Mouse (Mus musculus) G1E (cell line): ENCODE results near the gene Acot1. TPM values are rescaled to one million over a fixed set of nuclear protein-coding genes. Genes with fewer than 3 reads are reported as not detected.
"Not testable (repeated sequence)": the region's sequence is repeated elsewhere in the genome, so short reads cannot be mapped to it uniquely, and the experiment has no call there.

ENCODE experiments used
- ATAC-seq: 2 replicates; pipeline ENCODE4 v1.8.0; 2016; ENCODE audit warnings: mild to moderate bottlenecking; ENCODE audit not compliant: insufficient number of reproducible peaks, poor library complexity, low FRiP score, severe bottlenecking; ENCODE audit errors: extremely low read depth
- DNase-seq: peaks from one replicate; pipeline ENCODE4 v3.0.0; 2012; ENCODE audit warnings: low spot score
- H3K27me3 ChIP-seq: 2 replicates; pipeline ENCODE4 v1.6.1; 2012; ENCODE audit warnings: mild to moderate bottlenecking, low read length, inconsistent platforms; ENCODE audit not compliant: insufficient read depth
- H3K36me3 ChIP-seq: replicated peaks from 2 replicates; pipeline ENCODE3; 2012; ENCODE audit warnings: mild to moderate bottlenecking, inconsistent platforms
- H3K4me1 ChIP-seq: 2 replicates; pipeline ENCODE4 v1.6.1; 2012; ENCODE audit warnings: low read depth, low read length, inconsistent platforms, mixed read lengths; ENCODE audit not compliant: insufficient read depth
- H3K4me3 ChIP-seq: 2 replicates; pipeline ENCODE4 v1.5.1; 2012; ENCODE audit warnings: low read depth, mild to moderate bottlenecking, inconsistent platforms, low read length, moderate library complexity, mixed read lengths
- H3K9me3 ChIP-seq: replicated peaks from 2 replicates; pipeline ENCODE4 v1.6.1; 2012; ENCODE audit warnings: inconsistent platforms
- CTCF ChIP-seq: IDR thresholded peaks from 2 replicates; pipeline ENCODE4 v1.5.1; 2012; ENCODE audit warnings: low read depth, low read length, inconsistent platforms, mixed read lengths
- GATA1 ChIP-seq: IDR thresholded peaks from 2 replicates; pipeline ENCODE4 v1.6.1; 2012; ENCODE audit warnings: borderline replicate concordance, low read length, inconsistent platforms, mixed read lengths
- GATA2 ChIP-seq: IDR thresholded peaks from 2 replicates; pipeline ENCODE4 v1.6.1; 2012; ENCODE audit warnings: low read depth, low read length, inconsistent platforms, borderline replicate concordance
- POLR2AphosphoS5 ChIP-seq: IDR thresholded peaks from 2 replicates; pipeline ENCODE4 v1.6.1; 2012; ENCODE audit warnings: low read depth, low read length, inconsistent platforms; ENCODE audit not compliant: insufficient replicate concordance
- TAL1 ChIP-seq: conservative IDR thresholded peaks from 2 replicates; pipeline ENCODE4 v1.6.1; 2012; ENCODE audit warnings: low read depth, low read length, inconsistent platforms, mixed read lengths
- polyA plus RNA-seq: library from polyadenylated mRNA; stranded (reverse); fragments of >175 nt; gene quantifications from 2 replicates; pipeline ENCODE4 v1.2.3, GENCODE M21; 2012
- total RNA-seq, 2 experiments: library from RNA; stranded (forward) in 1 of 2; stranded (reverse) in 1 of 2; fragments of 200-1000 nt in 1 of 2; fragments of >200 nt in 1 of 2; fragmentation: Nextera tagmentation in 1 of 2; gene quantifications; 2 replicates each; pipeline ENCODE4 v1.2.3; 2014 to 2017

Acot1 gene
- total and polyA plus RNA-seq, 3 experiments = 0.11 TPM; not detected in 2

GRCm38 (mm10) chr12:84013130-84013529, 3.8 kb downstream of the Acot1 start:
- Histone ChIP-seq H3K27me3 (peaks cover 36% of the 10 kb centered on the region), H3K36me3 (no peaks in the 10 kb centered on the region), H3K4me3 (no peak overlapping the region), H3K4me1 (peaks cover 10% of the 10 kb centered on the region), H3K9me3 (peaks cover 4% of the 10 kb centered on the region)
- ATAC-seq (no peak), DNase-seq (no peak)
- no peak for TF ChIP-seq GATA2
- TF ChIP-seq TAL1 = no peak
- TF ChIP-seq GATA1 = no peak
- TF ChIP-seq CTCF = 0 out of 2 replicates have a peak, but pooled peaks have one; percentile 6

- Histone ChIP-seq H3K27me3 (peaks cover 42% of the 10 kb centered on the region), H3K9me3 (peaks cover 4% of the 10 kb centered on the region), H3K4me1 (peaks cover 10% of the 10 kb centered on the region), H3K4me3 (no peak overlapping the region), H3K36me3 (no peaks in the 10 kb centered on the region)
- TF ChIP-seq TAL1 = no peak
- no peak for ATAC-seq
- DNase-seq = no peak
Observed at GRCm38 (mm10) chr12:84013701-84014100, 4.4 kb downstream of the Acot1 start.

- H3K4me3 ChIP-seq, H3K4me1 ChIP-seq, H3K36me3 ChIP-seq, DNase-seq, ATAC-seq, H3K9me3 ChIP-seq: not testable (repeated sequence)
- H3K27me3 ChIP-seq = peaks cover 29% of the 10 kb centered on the region
Observed at GRCm38 (mm10) chr12:84020528-84020927, 11.2 kb downstream of the Acot1 start.

GRCm38 (mm10) chr12:84022266-84022665, 13.0 kb downstream of the Acot1 start:
- not testable (repeated sequence) for H3K4me3 ChIP-seq, DNase-seq, H3K36me3 ChIP-seq, H3K9me3 ChIP-seq, ATAC-seq, H3K4me1 ChIP-seq
- H3K27me3 ChIP-seq = peaks cover 36% of the 10 kb centered on the region

- ATAC-seq (no peak), DNase-seq (no peak)
- no peaks in the 10 kb centered on the region for H3K36me3 ChIP-seq
- H3K27me3 ChIP-seq = peaks cover 39% of the 10 kb centered on the region
- no peak for TF ChIP-seq GATA1
- TF ChIP-seq GATA2 = no peak
- TF ChIP-seq POLR2AphosphoS5 = no peak
- TF ChIP-seq CTCF = no peak
- no peak for TF ChIP-seq TAL1
- no peak overlapping the region for H3K4me3 ChIP-seq
- H3K9me3 ChIP-seq = no peaks in the 10 kb centered on the region
- peaks cover 5% of the 10 kb centered on the region; the same call in 1 of the 2 replicates for H3K4me1 ChIP-seq
Observed at GRCm38 (mm10) chr12:84023052-84023745, 13.9 kb downstream of the Acot1 start.

- DNase-seq (no peak), ATAC-seq (no peak)
- TF ChIP-seq TAL1 = no peak
- no peak for TF ChIP-seq CTCF
- no peak for TF ChIP-seq GATA1
- no peak for TF ChIP-seq POLR2AphosphoS5
- no peak for TF ChIP-seq GATA2
- no peaks in the 10 kb centered on the region for H3K9me3 ChIP-seq
- H3K4me3 ChIP-seq = no peak overlapping the region
- peaks cover 9% of the 10 kb centered on the region for H3K4me1 ChIP-seq
- H3K27me3 ChIP-seq = peaks cover 23% of the 10 kb centered on the region
- no peaks in the 10 kb centered on the region for H3K36me3 ChIP-seq
Observed at GRCm38 (mm10) chr12:84025888-84026287, 16.6 kb downstream of the Acot1 start.

GRCm38 (mm10) chr12:84028328-84028727, 19.0 kb downstream of the Acot1 start:
- peaks cover 27% of the 10 kb centered on the region for H3K4me1 ChIP-seq
- not testable (repeated sequence) for H3K9me3 ChIP-seq, H3K36me3 ChIP-seq, DNase-seq, ATAC-seq, H3K4me3 ChIP-seq
- peaks cover 20% of the 10 kb centered on the region for H3K27me3 ChIP-seq

GRCm38 (mm10) chr12:84029043-84029442, 19.8 kb downstream of the Acot1 start:
- ATAC-seq, DNase-seq, H3K4me3 ChIP-seq, H3K9me3 ChIP-seq, H3K36me3 ChIP-seq: not testable (repeated sequence)
- Histone ChIP-seq H3K4me1 (peaks cover 33% of the 10 kb centered on the region), H3K27me3 (peaks cover 20% of the 10 kb centered on the region)
